Mouse (Mus musculus): ENCODE data around the gene Phactr3.

DNA sequence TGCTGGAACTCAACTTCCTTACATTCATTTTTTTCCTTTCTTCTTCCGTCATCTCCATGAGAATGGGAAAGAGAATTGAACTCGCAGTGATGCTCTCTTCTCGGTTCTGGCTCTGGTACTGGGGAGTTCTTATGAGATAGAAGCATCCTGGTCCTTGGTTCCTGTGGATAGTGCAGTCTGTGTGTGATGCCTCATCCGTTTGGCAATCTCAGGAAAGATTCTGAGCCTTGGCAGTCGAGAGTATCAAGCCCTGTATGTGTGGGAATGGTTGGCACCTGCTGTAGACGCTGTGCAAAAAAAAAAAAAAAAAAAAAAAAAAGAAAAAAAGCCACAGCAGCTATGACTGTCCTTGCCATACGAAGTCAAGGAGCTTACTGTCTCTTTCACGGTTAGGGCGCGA, 47.2 kb downstream of the Phactr3 start:
- TF ChIP-seq POLR2A (IDR thresholded peaks at IDR 0.05; ENCODE audit: insufficient read length, low read depth), result no peak
- TF ChIP-seq MAX (IDR thresholded peaks at IDR 0.05; ENCODE audit: low read depth), result no peak
- no peak for TF ChIP-seq TCF12 (IDR thresholded peaks at IDR 0.05; ENCODE audit: insufficient read depth, poor library complexity, severe bottlenecking)
- TF ChIP-seq MYOD1 (IDR thresholded peaks at IDR 0.05; ENCODE audit: control insufficient read depth in 1 of 3, insufficient read length in 2 of 3, low read depth in 2 of 3), result no peak
- TF ChIP-seq MYOG (IDR thresholded peaks at IDR 0.05; ENCODE audit: control insufficient read depth in 1 of 3, insufficient read depth in 1 of 3, insufficient read length in 2 of 3, low read depth in 2 of 3), result no peak
- no peak for TF ChIP-seq REST (IDR thresholded peaks at IDR 0.05; ENCODE audit: insufficient read depth, insufficient read length)
- TF ChIP-seq TCF3 (IDR thresholded peaks at IDR 0.05; ENCODE audit: insufficient read length, low read depth), result no peak
- no peak for TF ChIP-seq CEBPB (IDR thresholded peaks at IDR 0.05; ENCODE audit: insufficient read depth, poor library complexity, severe bottlenecking)
- no peak for TF ChIP-seq SRF (IDR thresholded peaks at IDR 0.05; ENCODE audit: control insufficient read depth, insufficient read length, low read depth)
- no peak for TF ChIP-seq E2F4 (IDR thresholded peaks at IDR 0.05; ENCODE audit: insufficient read depth)
- TF ChIP-seq POLR2AphosphoS2 (IDR thresholded peaks at IDR 0.05; ENCODE audit: insufficient read length, low read depth), result no peak

Measured in myocyte (in vitro differentiated cells).